Comparison of ENCODE assay signal across 12 mouse cellular contexts in genomic region chr4:126288085-126288666, GRCm38 (mm10). TPM values are rescaled to one million over a fixed set of nuclear protein-coding genes. Genes with fewer than 3 reads are reported as not detected.
DNase-seq lines count a peak whose midpoint lies in the region; ATAC-seq lines count a peak whose summit lies in the region.
"Had no signal": no experiment of that assay in that cellular context is flagged by ENCODE, and none has a peak within 500 bp of the region (broad histone marks: within the 10 kb centered on the region; RNA-seq: fewer than 3 reads in every experiment).

No protein-coding gene starts in this region.

- peak overlapping the region; percentile 13 for H3K4me3 ChIP-seq in heart, embryonic 10.5 days
- H3K4me3 ChIP-seq in limb, embryonic 12.5 days (replicated peaks), result peak overlapping the region; percentile 51
- H3K4me3 ChIP-seq in limb, embryonic 10.5 days, result no peak overlapping the region
- H3K4me3 ChIP-seq in embryonic facial prominence, embryonic 14.5 days (ENCODE audit: low read depth, low read length), result peak overlapping the region; percentile 58
- H3K4me3 ChIP-seq: midbrain, embryonic 13.5 days had no signal

- ATAC-seq in limb, embryonic 12.5 days (ENCODE audit: insufficient number of reproducible peaks, insufficient read depth, low FRiP score, low TSS enrichment, low read depth), result no peak
- peak; percentile 54 for ATAC-seq in embryonic facial prominence, embryonic 14.5 days (ENCODE audit: low read depth)
- ATAC-seq in megakaryocyte progenitor cell, adult 5-6 weeks (replicated peaks; ENCODE audit: poor library complexity), result peak; percentile 24; the same call in 1 of the 2 replicates
- ATAC-seq: midbrain, embryonic 13.5 days; Patski had no signal

- no peak for DNase-seq in heart, embryonic 10.5 days (ENCODE audit: low spot score)
- no peak for DNase-seq in heart, adult 8-10 months (ENCODE audit: low spot score)
- DNase-seq in limb, embryonic 10.5 days (ENCODE audit: low spot score), result no peak
- peak; percentile 60 for DNase-seq in embryonic facial prominence, embryonic 14.5 days (ENCODE audit: low spot score)
- DNase-seq in Muller cell, postnatal 12 days (ENCODE audit: inconsistent ontology term), result no peak
- DNase-seq in gastrocnemius, adult 8-10 months (ENCODE audit: low spot score in 2 of 2), result no peak
- DNase-seq: cerebellum, adult 9-10 months; gastrocnemius, postnatal 10 days had no signal

- H3K36me3 ChIP-seq in heart, embryonic 10.5 days, result no peaks in the 10 kb centered on the region
- H3K36me3 ChIP-seq in limb, embryonic 12.5 days, result no peaks in the 10 kb centered on the region
- H3K36me3 ChIP-seq in limb, embryonic 10.5 days, result no peaks in the 10 kb centered on the region
- no peaks in the 10 kb centered on the region for H3K36me3 ChIP-seq in embryonic facial prominence, embryonic 14.5 days (ENCODE audit: control insufficient read depth, insufficient read depth, low read length)
- H3K36me3 ChIP-seq: midbrain, embryonic 13.5 days had no signal

- peaks cover 27% of the 10 kb centered on the region for H3K4me1 ChIP-seq in heart, embryonic 10.5 days
- H3K4me1 ChIP-seq in limb, embryonic 12.5 days (replicated peaks), result peaks cover 28% of the 10 kb centered on the region
- H3K4me1 ChIP-seq in limb, embryonic 10.5 days, result peaks cover 30% of the 10 kb centered on the region
- peaks cover 26% of the 10 kb centered on the region for H3K4me1 ChIP-seq in embryonic facial prominence, embryonic 14.5 days (ENCODE audit: control insufficient read depth, insufficient read depth, low read length)

- peaks cover 87% of the 10 kb centered on the region for H3K27me3 ChIP-seq in heart, embryonic 10.5 days (ENCODE audit: insufficient read depth, poor library complexity, severe bottlenecking)
- peaks cover 67% of the 10 kb centered on the region for H3K27me3 ChIP-seq in limb, embryonic 12.5 days
- H3K27me3 ChIP-seq in limb, embryonic 10.5 days (ENCODE audit: low read depth, poor library complexity, severe bottlenecking), result peaks cover 81% of the 10 kb centered on the region
- peaks cover 5% of the 10 kb centered on the region; the same call in 1 of the 2 replicates for H3K27me3 ChIP-seq in embryonic facial prominence, embryonic 14.5 days (replicated peaks; ENCODE audit: control insufficient read depth, insufficient read depth, low read length)
- H3K27me3 ChIP-seq: Patski had no signal

- H3K27ac ChIP-seq in heart, embryonic 10.5 days, result no peak overlapping the region
- H3K27ac ChIP-seq in limb, embryonic 12.5 days, result no peak overlapping the region
- H3K27ac ChIP-seq in limb, embryonic 10.5 days, result no peak overlapping the region
- peak overlapping the region; percentile 90 for H3K27ac ChIP-seq in embryonic facial prominence, embryonic 14.5 days (replicated peaks; ENCODE audit: low read depth, low read length)
- H3K27ac ChIP-seq: midbrain, embryonic 13.5 days had no signal

- H3K4me2 ChIP-seq in limb, embryonic 12.5 days, result peak overlapping the region; percentile 69
- peak overlapping the region; percentile 64 for H3K4me2 ChIP-seq in embryonic facial prominence, embryonic 14.5 days (ENCODE audit: low read depth, low read length)
- H3K4me2 ChIP-seq: midbrain, embryonic 13.5 days had no signal

- WGBS in heart, embryonic 10.5 days, result 38% methylated on average over 17 of the region's 17 CpGs
- WGBS in limb, embryonic 12.5 days, result 37% methylated on average over 17 of the region's 17 CpGs
- 40% methylated on average over 17 of the region's 17 CpGs for WGBS in limb, embryonic 10.5 days
- 24% methylated on average over 17 of the region's 17 CpGs for WGBS in embryonic facial prominence, embryonic 14.5 days

- H3K9me3 ChIP-seq in heart, embryonic 10.5 days, result peaks cover 4% of the 10 kb centered on the region; the same call in 1 of the 2 replicates
- peaks cover 6% of the 10 kb centered on the region for H3K9me3 ChIP-seq in limb, embryonic 12.5 days
- H3K9me3 ChIP-seq in limb, embryonic 10.5 days (replicated peaks), result no peaks in the 10 kb centered on the region
- no peaks in the 10 kb centered on the region for H3K9me3 ChIP-seq in embryonic facial prominence, embryonic 14.5 days (ENCODE audit: control insufficient read depth, low read length)
- H3K9me3 ChIP-seq: midbrain, embryonic 13.5 days had no signal

- H3K9ac ChIP-seq in limb, embryonic 12.5 days (replicated peaks), result no peak overlapping the region
- H3K9ac ChIP-seq in embryonic facial prominence, embryonic 14.5 days (ENCODE audit: low read depth, low read length), result peak overlapping the region; percentile 28; the same call in 1 of the 2 replicates
- H3K9ac ChIP-seq: midbrain, embryonic 13.5 days had no signal

RNA-seq across cellular contexts. Expression of gene Col8a2, which starts 1.6 kb away (rescaled TPM):
- polyA plus RNA-seq in heart, embryonic 10.5 days (2016; fragmentation: Nextera tagmentation; extraction: Ambion mirVana), result 3.3 and 3.7 TPM in 2 replicates
- under 1 TPM; 0.35 to 0.91 (median 0.46) TPM for total RNA-seq in heart, adult 8-10 months (2022)
- polyA plus RNA-seq in limb, embryonic 12.5 days (2016; fragmentation: Nextera tagmentation; extraction: Ambion mirVana), result 13.3 and 16.7 TPM in 2 replicates
- polyA plus RNA-seq in limb, embryonic 10.5 days (2016; fragmentation: Nextera tagmentation; extraction: Ambion mirVana), result 0.65 and 1.4 TPM in 2 replicates
- polyA plus RNA-seq in embryonic facial prominence, embryonic 14.5 days (2014; fragmentation: Nextera tagmentation; extraction: Ambion mirVana), result 78.9 and 83.0 TPM in 2 replicates
- total RNA-seq in megakaryocyte progenitor cell, adult 5-6 weeks (2015), result not detected in 2 replicates
- not detected in 2 replicates for total RNA-seq in megakaryocyte progenitor cell, adult 5-6 weeks (2017)
- total RNA-seq in gastrocnemius, adult 8-10 months (2022), result 1 to 10 TPM in 2 of 4 experiments, under 1 TPM in 2; 0.46 to 1.6 (median 1.1) TPM

RNA-seq across cellular contexts. Expression of gene Trappc3, which starts 26.1 kb away (rescaled TPM):
- polyA plus RNA-seq in heart, embryonic 10.5 days (2016; fragmentation: Nextera tagmentation; extraction: Ambion mirVana), result 74.9 and 86.4 TPM in 2 replicates
- 10 to 100 TPM; 45.4 to 56.5 (median 51.6) TPM for total RNA-seq in heart, adult 8-10 months (2022)
- 105 and 111 TPM in 2 replicates for polyA plus RNA-seq in limb, embryonic 12.5 days (2016; fragmentation: Nextera tagmentation; extraction: Ambion mirVana)
- 83.1 and 95.3 TPM in 2 replicates for polyA plus RNA-seq in limb, embryonic 10.5 days (2016; fragmentation: Nextera tagmentation; extraction: Ambion mirVana)
- 32.9 and 33.0 TPM in 2 replicates for polyA plus RNA-seq in embryonic facial prominence, embryonic 14.5 days (2014; fragmentation: Nextera tagmentation; extraction: Ambion mirVana)
- 33.5 and 38.5 TPM in 2 replicates for total RNA-seq in megakaryocyte progenitor cell, adult 5-6 weeks (2015)
- total RNA-seq in megakaryocyte progenitor cell, adult 5-6 weeks (2017), result 54.6 and 61.8 TPM in 2 replicates
- 10 to 100 TPM; 19.7 to 23.2 (median 22.3) TPM for total RNA-seq in gastrocnemius, adult 8-10 months (2022)

RNA-seq across cellular contexts. Expression of gene Map7d1, which starts 32.0 kb away (rescaled TPM):
- 49.1 and 74.8 TPM in 2 replicates for polyA plus RNA-seq in heart, embryonic 10.5 days (2016; fragmentation: Nextera tagmentation; extraction: Ambion mirVana)
- total RNA-seq in heart, adult 8-10 months (2022), result 100 to 1,000 TPM; 266 to 279 (median 267) TPM
- 83.5 and 85.1 TPM in 2 replicates for polyA plus RNA-seq in limb, embryonic 12.5 days (2016; fragmentation: Nextera tagmentation; extraction: Ambion mirVana)
- polyA plus RNA-seq in limb, embryonic 10.5 days (2016; fragmentation: Nextera tagmentation; extraction: Ambion mirVana), result 56.2 and 63.2 TPM in 2 replicates
- polyA plus RNA-seq in embryonic facial prominence, embryonic 14.5 days (2014; fragmentation: Nextera tagmentation; extraction: Ambion mirVana), result 62.4 and 64.2 TPM in 2 replicates
- total RNA-seq in megakaryocyte progenitor cell, adult 5-6 weeks (2015), result 18.8 and 21.1 TPM in 2 replicates
- 35.8 and 39.6 TPM in 2 replicates for total RNA-seq in megakaryocyte progenitor cell, adult 5-6 weeks (2017)
- total RNA-seq in gastrocnemius, adult 8-10 months (2022), result 100 to 1,000 TPM; 138 to 195 (median 173) TPM

RNA-seq across cellular contexts. Expression of gene Adprhl2, which starts 33.3 kb away (rescaled TPM):
- 53.1 and 68.9 TPM in 2 replicates for polyA plus RNA-seq in heart, embryonic 10.5 days (2016; fragmentation: Nextera tagmentation; extraction: Ambion mirVana)
- total RNA-seq in heart, adult 8-10 months (2022), result 10 to 100 TPM; 12.7 to 14.4 (median 13.5) TPM
- 84.9 and 87.5 TPM in 2 replicates for polyA plus RNA-seq in limb, embryonic 12.5 days (2016; fragmentation: Nextera tagmentation; extraction: Ambion mirVana)
- polyA plus RNA-seq in limb, embryonic 10.5 days (2016; fragmentation: Nextera tagmentation; extraction: Ambion mirVana), result 95.1 and 97.5 TPM in 2 replicates
- polyA plus RNA-seq in embryonic facial prominence, embryonic 14.5 days (2014; fragmentation: Nextera tagmentation; extraction: Ambion mirVana), result 49.7 and 60.1 TPM in 2 replicates
- 6.6 and 9.3 TPM in 2 replicates for total RNA-seq in megakaryocyte progenitor cell, adult 5-6 weeks (2015)
- 27.9 and 34.4 TPM in 2 replicates for total RNA-seq in megakaryocyte progenitor cell, adult 5-6 weeks (2017)
- total RNA-seq in gastrocnemius, adult 8-10 months (2022), result 1 to 10 TPM; 8.1 to 9.5 (median 9.0) TPM

RNA-seq across cellular contexts. Expression of gene Tekt2, which starts 37.3 kb away (rescaled TPM):
- polyA plus RNA-seq in heart, embryonic 10.5 days (2016; fragmentation: Nextera tagmentation; extraction: Ambion mirVana), result 0.47 and 0.62 TPM in 2 replicates
- under 1 TPM in 2 of 4 experiments, not detected in 2; 0.47 to 0.95 TPM for total RNA-seq in heart, adult 8-10 months (2022)
- polyA plus RNA-seq in limb, embryonic 12.5 days (2016; fragmentation: Nextera tagmentation; extraction: Ambion mirVana), result 13.6 and 14.8 TPM in 2 replicates
- polyA plus RNA-seq in limb, embryonic 10.5 days (2016; fragmentation: Nextera tagmentation; extraction: Ambion mirVana), result 0.35 and 0.98 TPM in 2 replicates
- 13.9 and 15.4 TPM in 2 replicates for polyA plus RNA-seq in embryonic facial prominence, embryonic 14.5 days (2014; fragmentation: Nextera tagmentation; extraction: Ambion mirVana)
- not detected in 2 replicates for total RNA-seq in megakaryocyte progenitor cell, adult 5-6 weeks (2015)
- not detected in 2 replicates for total RNA-seq in megakaryocyte progenitor cell, adult 5-6 weeks (2017)
- under 1 TPM in 3 of 4 experiments, not detected in 1; 0.17 to 0.87 (median 0.40) TPM for total RNA-seq in gastrocnemius, adult 8-10 months (2022)
